Mouse (Mus musculus): ENCODE measurements around the gene Mad2l1bp. TPM values are rescaled to one million over a fixed set of nuclear protein-coding genes. Genes with fewer than 3 reads are reported as not detected.
A peak's percentile ranks its signal among the peaks of the same experiment; 100 is the strongest.

Gene Mad2l1bp
- polyA plus RNA-seq, 1 experiment from 2014 or later: 36.4 TPM

GRCm38 (mm10) chr17:46143578-46144423, 9.6 kb downstream of the Mad2l1bp start, which contains the start of gene Rsph9:
Rsph9 (minus strand) TSS chr17:46144216.
- peaks cover 16% of the 10 kb centered on the region for H3K4me1 ChIP-seq
- peak within 1 kb of the TSS; percentile 72 for H3K9ac ChIP-seq
- no peaks in the 10 kb centered on the region for H3K9me3 ChIP-seq
- peak within 1 kb of the TSS; percentile 56 for H3K4me3 ChIP-seq
- peak within 1 kb of the TSS; percentile 91 for H3K4me2 ChIP-seq (replicated peaks)
- peak within 1 kb of the TSS; percentile 35 for H3K27ac ChIP-seq
- peaks cover 34% of the 10 kb centered on the region for H3K36me3 ChIP-seq
- 6% methylated on average over 37 of the region's 37 CpGs for WGBS
- no peaks in the 10 kb centered on the region for H3K27me3 ChIP-seq
- peak; percentile 95 for ATAC-seq (ENCODE audit: low FRiP score, low read depth)

- ATAC-seq (ENCODE audit: low FRiP score, low read depth): no peak
- WGBS: 75% methylated on average over 3 of the region's 3 CpGs
These were observed 13.5 kb downstream of the Mad2l1bp start for GRCm38 (mm10) chr17:46139872-46140271.

GRCm38 (mm10) chr17:46138563-46139236, 14.7 kb downstream of the Mad2l1bp start:
- Histone ChIP-seq H3K4me1 (peaks cover 8% of the 10 kb centered on the region), H3K4me2 (replicated peaks) (no peak overlapping the region), H3K4me3 (no peak overlapping the region), H3K36me3 (peaks cover 7% of the 10 kb centered on the region), H3K9ac (no peak overlapping the region), H3K9me3 (no peaks in the 10 kb centered on the region), H3K27me3 (no peaks in the 10 kb centered on the region), H3K27ac (no peak overlapping the region)
- WGBS: 81% methylated on average over 8 of the region's 8 CpGs
- no peak for ATAC-seq (ENCODE audit: low FRiP score, low read depth)

More at GRCm38 (mm10) chr17:46139872-46140271, 13.5 kb downstream of the Mad2l1bp start:
- Histone ChIP-seq H3K9me3 (no peaks in the 10 kb centered on the region), H3K4me2 (replicated peaks) (no peak overlapping the region), H3K4me1 (peaks cover 16% of the 10 kb centered on the region), H3K4me3 (no peak overlapping the region), H3K36me3 (peaks cover 7% of the 10 kb centered on the region), H3K27ac (no peak overlapping the region), H3K27me3 (no peaks in the 10 kb centered on the region), H3K9ac (no peak overlapping the region)

GRCm38 (mm10) chr17:46132862-46133261, 20.5 kb downstream of the Mad2l1bp start:
- H3K27me3 ChIP-seq: 0 out of 2 replicates have a peak, but pooled peaks cover 4% of the 10 kb centered on the region
- ATAC-seq (ENCODE audit: low FRiP score, low read depth): no peak
- no peak overlapping the region for H3K4me2 ChIP-seq (replicated peaks)
- no peak overlapping the region for H3K27ac ChIP-seq
- peaks cover 30% of the 10 kb centered on the region for H3K36me3 ChIP-seq
- H3K4me3 ChIP-seq: no peak overlapping the region
- WGBS: 74% methylated on average over 8 of the region's 8 CpGs
- no peaks in the 10 kb centered on the region for H3K4me1 ChIP-seq
- no peaks in the 10 kb centered on the region for H3K9me3 ChIP-seq
- no peak overlapping the region for H3K9ac ChIP-seq

GRCm38 (mm10) chr17:46132058-46132718, 21.2 kb downstream of the Mad2l1bp start:
- Histone ChIP-seq H3K27me3 (0 out of 2 replicates have a peak, but pooled peaks cover 4% of the 10 kb centered on the region), H3K4me1 (no peaks in the 10 kb centered on the region), H3K4me3 (no peak overlapping the region), H3K4me2 (replicated peaks) (no peak overlapping the region), H3K9me3 (no peaks in the 10 kb centered on the region), H3K9ac (no peak overlapping the region), H3K27ac (no peak overlapping the region), H3K36me3 (peaks cover 37% of the 10 kb centered on the region)
- no peak; the same call in 1 of the 2 replicates for ATAC-seq (ENCODE audit: low FRiP score, low read depth)
- 17% methylated on average over 12 of the region's 12 CpGs for WGBS

GRCm38 (mm10) chr17:46129741-46130498, 23.4 kb downstream of the Mad2l1bp start:
- no peaks in the 10 kb centered on the region for H3K9me3 ChIP-seq
- no peaks in the 10 kb centered on the region for H3K4me1 ChIP-seq
- H3K4me3 ChIP-seq: no peak overlapping the region
- no peak for ATAC-seq (ENCODE audit: low FRiP score, low read depth)
- H3K27ac ChIP-seq: no peak overlapping the region
- H3K9ac ChIP-seq: no peak overlapping the region
- peaks cover 53% of the 10 kb centered on the region for H3K36me3 ChIP-seq
- WGBS: 77% methylated on average over 13 of the region's 13 CpGs
- 0 out of 2 replicates have a peak, but pooled peaks cover 4% of the 10 kb centered on the region for H3K27me3 ChIP-seq
- H3K4me2 ChIP-seq (replicated peaks): no peak overlapping the region

- H3K27me3 ChIP-seq: 0 out of 2 replicates have a peak, but pooled peaks cover 2% of the 10 kb centered on the region
- 77% methylated on average over 6 of the region's 6 CpGs for WGBS
- H3K9me3 ChIP-seq: no peaks in the 10 kb centered on the region
- peaks cover 72% of the 10 kb centered on the region for H3K36me3 ChIP-seq
- H3K4me2 ChIP-seq (replicated peaks): no peak overlapping the region
- H3K9ac ChIP-seq: no peak overlapping the region
- no peaks in the 10 kb centered on the region for H3K4me1 ChIP-seq
- ATAC-seq (ENCODE audit: low FRiP score, low read depth): no peak
- no peak overlapping the region for H3K27ac ChIP-seq
- no peak overlapping the region for H3K4me3 ChIP-seq
These were observed 25.4 kb downstream of the Mad2l1bp start for GRCm38 (mm10) chr17:46127814-46128493.

- H3K9me3 ChIP-seq: no peaks in the 10 kb centered on the region
- no peak for ATAC-seq (ENCODE audit: low FRiP score, low read depth)
- no peak overlapping the region for H3K27ac ChIP-seq
- no peak overlapping the region for H3K4me2 ChIP-seq (replicated peaks)
- WGBS: 26% methylated on average over 6 of the region's 6 CpGs
- H3K27me3 ChIP-seq: no peaks in the 10 kb centered on the region
- no peak overlapping the region for H3K9ac ChIP-seq
- no peak overlapping the region for H3K4me3 ChIP-seq
- peaks cover 86% of the 10 kb centered on the region for H3K36me3 ChIP-seq
- no peaks in the 10 kb centered on the region for H3K4me1 ChIP-seq
These were observed 26.7 kb downstream of the Mad2l1bp start for GRCm38 (mm10) chr17:46126608-46127007.

GRCm38 (mm10) chr17:46123953-46124700, 29.2 kb downstream of the Mad2l1bp start:
- no peak overlapping the region for H3K27ac ChIP-seq
- no peaks in the 10 kb centered on the region for H3K4me1 ChIP-seq
- H3K9me3 ChIP-seq: no peaks in the 10 kb centered on the region
- no peak overlapping the region for H3K4me2 ChIP-seq (replicated peaks)
- peaks cover 90% of the 10 kb centered on the region for H3K36me3 ChIP-seq
- no peak for ATAC-seq (ENCODE audit: low FRiP score, low read depth)
- H3K9ac ChIP-seq: no peak overlapping the region
- 86% methylated on average over 12 of the region's 12 CpGs for WGBS
- H3K27me3 ChIP-seq: no peaks in the 10 kb centered on the region
- H3K4me3 ChIP-seq: no peak overlapping the region

GRCm38 (mm10) chr17:46123285-46123684, 30.1 kb downstream of the Mad2l1bp start:
- no peak for ATAC-seq (ENCODE audit: low FRiP score, low read depth)
- H3K4me3 ChIP-seq: no peak overlapping the region
- no peaks in the 10 kb centered on the region for H3K9me3 ChIP-seq
- no peak overlapping the region for H3K4me2 ChIP-seq (replicated peaks)
- no peak overlapping the region for H3K9ac ChIP-seq
- 96% methylated on average over 4 of the region's 4 CpGs for WGBS
- peaks cover 2% of the 10 kb centered on the region; the same call in 1 of the 2 replicates for H3K4me1 ChIP-seq
- H3K27me3 ChIP-seq: no peaks in the 10 kb centered on the region
- no peak overlapping the region for H3K27ac ChIP-seq
- peaks cover 89% of the 10 kb centered on the region for H3K36me3 ChIP-seq
